Mouse (Mus musculus) midbrain, embryonic 15.5 days (tissue): ENCODE measurements around the gene Pcnx. TPM values are rescaled to one million over a fixed set of nuclear protein-coding genes. Genes with fewer than 3 reads are reported as not detected.

Experiments used
- ATAC-seq: fragments of 200-750 bp; cut with Nextera tagmentation; replicated peaks from 2 replicates; pipeline ENCODE4 v1.8.0; 2017; ENCODE audit warnings: moderate TSS enrichment
- H3K27ac ChIP-seq: fragments of 300-500 bp; sonication (generic); 2 replicates; pipeline ENCODE4 v1.5.1; 2015; ENCODE audit warnings: mild to moderate bottlenecking, inconsistent platforms
- H3K27me3 ChIP-seq: fragments of 300-500 bp; sonication (generic); replicated peaks from 2 replicates; pipeline ENCODE4 v1.6.1; 2015; ENCODE audit warnings: inconsistent platforms
- H3K36me3 ChIP-seq: fragments of 300-500 bp; sonication (generic); replicated peaks from 2 replicates; pipeline ENCODE4 v1.6.1; 2015; ENCODE audit warnings: inconsistent platforms
- H3K4me1 ChIP-seq: fragments of 300-500 bp; sonication (generic); 2 replicates; pipeline ENCODE4 v1.6.1; 2015; ENCODE audit warnings: inconsistent platforms
- H3K4me2 ChIP-seq: fragments of 300-500 bp; sonication (generic); 2 replicates; pipeline ENCODE4 v1.6.1; 2015; ENCODE audit warnings: inconsistent platforms, mild to moderate bottlenecking, moderate library complexity
- H3K4me3 ChIP-seq: fragments of 300-500 bp; sonication (generic); 2 replicates; pipeline ENCODE4 v1.5.1; 2015; ENCODE audit warnings: mild to moderate bottlenecking, inconsistent platforms
- H3K9ac ChIP-seq: fragments of 300-500 bp; sonication (generic); 2 replicates; pipeline ENCODE4 v1.6.1; 2015; ENCODE audit warnings: mild to moderate bottlenecking, inconsistent platforms
- H3K9me3 ChIP-seq: fragments of 300-500 bp; sonication (generic); 2 replicates; pipeline ENCODE4 v1.6.1; 2016; ENCODE audit warnings: inconsistent platforms
- WGBS: fragments of 180-500 bp; shearing (Covaris S2); methylation state at CpG from one replicate; pipeline ENCODE4 v1.1.7; 2015; ENCODE audit warnings: mixed read lengths; 5-methylcytosine and 5-hydroxymethylcytosine counted together
- polyA plus RNA-seq: library from polyadenylated mRNA; unstranded; fragments of >200 nt; fragmentation: Nextera tagmentation; extraction: Ambion mirVana; gene quantifications from 2 replicates; pipeline ENCODE4 v1.2.1, GENCODE M21; 2015

The Pcnx gene
- polyA plus RNA-seq, 1 experiment from 2014 or later, result 12.2 TPM

- no peaks in the 10 kb centered on the region for H3K36me3 ChIP-seq
- H3K9ac ChIP-seq, result no peak overlapping the region
- 79% methylated on average over 8 of the region's 8 CpGs for WGBS
Observed at GRCm38 (mm10) chr12:81836162-81836561, 23.7 kb upstream of the Pcnx start.

GRCm38 (mm10) chr12:81837463-81837862, 22.4 kb upstream of the Pcnx start:
- H3K4me3 ChIP-seq, result no peak overlapping the region
- 60% methylated on average over 5 of the region's 5 CpGs for WGBS
- ATAC-seq, result no peak
- no peak overlapping the region for H3K9ac ChIP-seq
- no peaks in the 10 kb centered on the region for H3K27me3 ChIP-seq
- no peaks in the 10 kb centered on the region for H3K9me3 ChIP-seq
- no peak overlapping the region for H3K4me2 ChIP-seq
- peaks cover 1% of the 10 kb centered on the region; the same call in 1 of the 2 replicates for H3K4me1 ChIP-seq
- H3K36me3 ChIP-seq, result no peaks in the 10 kb centered on the region
- no peak overlapping the region for H3K27ac ChIP-seq

More at GRCm38 (mm10) chr12:81836162-81836561, 23.7 kb upstream of the Pcnx start:
- Histone ChIP-seq H3K4me2 (no peak overlapping the region), H3K27ac (no peak overlapping the region), H3K4me1 (no peaks in the 10 kb centered on the region), H3K4me3 (no peak overlapping the region), H3K27me3 (no peaks in the 10 kb centered on the region), H3K9me3 (no peaks in the 10 kb centered on the region)
- ATAC-seq, result no peak

GRCm38 (mm10) chr12:81839663-81840062, 20.2 kb upstream of the Pcnx start:
- no peak overlapping the region for H3K9ac ChIP-seq
- ATAC-seq, result no peak
- no peak overlapping the region for H3K27ac ChIP-seq
- no peak overlapping the region for H3K4me3 ChIP-seq
- no peaks in the 10 kb centered on the region for H3K36me3 ChIP-seq
- H3K27me3 ChIP-seq, result no peaks in the 10 kb centered on the region
- no peak overlapping the region for H3K4me2 ChIP-seq
- peaks cover 14% of the 10 kb centered on the region for H3K4me1 ChIP-seq
- WGBS, result 96% methylated on average over 5 of the region's 5 CpGs
- H3K9me3 ChIP-seq, result no peaks in the 10 kb centered on the region

- Histone ChIP-seq H3K4me3 (no peak overlapping the region), H3K27ac (no peak overlapping the region), H3K27me3 (no peaks in the 10 kb centered on the region), H3K36me3 (no peaks in the 10 kb centered on the region), H3K9me3 (no peaks in the 10 kb centered on the region), H3K9ac (no peak overlapping the region), H3K4me2 (no peak overlapping the region), H3K4me1 (peaks cover 25% of the 10 kb centered on the region)
- no peak for ATAC-seq
- WGBS, result 90% methylated on average over 5 of the region's 5 CpGs
Observed at GRCm38 (mm10) chr12:81841046-81841445, 18.8 kb upstream of the Pcnx start.

- H3K4me1 ChIP-seq, result peaks cover 25% of the 10 kb centered on the region
- no peak overlapping the region for H3K4me2 ChIP-seq
- H3K27me3 ChIP-seq, result no peaks in the 10 kb centered on the region
- 79% methylated on average over 5 of the region's 5 CpGs for WGBS
- no peaks in the 10 kb centered on the region for H3K36me3 ChIP-seq
- H3K4me3 ChIP-seq, result no peak overlapping the region
- H3K9ac ChIP-seq, result no peak overlapping the region
- no peak for ATAC-seq
- H3K27ac ChIP-seq, result no peak overlapping the region
- H3K9me3 ChIP-seq, result no peaks in the 10 kb centered on the region
Observed at GRCm38 (mm10) chr12:81843501-81843900, 16.3 kb upstream of the Pcnx start.

GRCm38 (mm10) chr12:81844572-81844971, 15.3 kb upstream of the Pcnx start:
- no peak overlapping the region; the same call in 1 of the 2 replicates for H3K4me3 ChIP-seq
- H3K4me2 ChIP-seq, result peak overlapping the region; percentile 41
- WGBS, result 45% methylated on average over 13 of the region's 13 CpGs
- H3K27ac ChIP-seq, result no peak overlapping the region
- H3K4me1 ChIP-seq, result peaks cover 25% of the 10 kb centered on the region
- H3K36me3 ChIP-seq, result no peaks in the 10 kb centered on the region
- no peaks in the 10 kb centered on the region for H3K9me3 ChIP-seq
- ATAC-seq, result no peak
- no peaks in the 10 kb centered on the region for H3K27me3 ChIP-seq
- H3K9ac ChIP-seq, result no peak overlapping the region

- H3K4me3 ChIP-seq, result peak overlapping the region; percentile 7; the same call in 1 of the 2 replicates
- 5% methylated on average over 14 of the region's 14 CpGs for WGBS
- ATAC-seq, result peak; percentile 70
Observed at GRCm38 (mm10) chr12:81844981-81845380, 14.8 kb upstream of the Pcnx start.

GRCm38 (mm10) chr12:81849629-81850028, 10.2 kb upstream of the Pcnx start:
- Histone ChIP-seq H3K4me3 (no peak overlapping the region), H3K9ac (no peak overlapping the region), H3K36me3 (no peaks in the 10 kb centered on the region), H3K4me2 (no peak overlapping the region), H3K4me1 (peaks cover 12% of the 10 kb centered on the region), H3K27me3 (no peaks in the 10 kb centered on the region), H3K9me3 (no peaks in the 10 kb centered on the region), H3K27ac (no peak overlapping the region)
- 58% methylated on average over 8 of the region's 8 CpGs for WGBS
- no peak for ATAC-seq

More at GRCm38 (mm10) chr12:81844981-81845380, 14.8 kb upstream of the Pcnx start:
- Histone ChIP-seq H3K27ac (no peak overlapping the region), H3K4me1 (peaks cover 25% of the 10 kb centered on the region), H3K27me3 (no peaks in the 10 kb centered on the region), H3K4me2 (peak overlapping the region; percentile 41), H3K9me3 (no peaks in the 10 kb centered on the region), H3K9ac (no peak overlapping the region), H3K36me3 (no peaks in the 10 kb centered on the region)

GRCm38 (mm10) chr12:81852551-81852950, 7.3 kb upstream of the Pcnx start:
- Histone ChIP-seq H3K4me3 (no peak overlapping the region), H3K27me3 (no peaks in the 10 kb centered on the region; the same call in 1 of the 2 replicates), H3K36me3 (no peaks in the 10 kb centered on the region), H3K9ac (no peak overlapping the region), H3K27ac (no peak overlapping the region), H3K4me1 (no peaks in the 10 kb centered on the region), H3K9me3 (no peaks in the 10 kb centered on the region), H3K4me2 (no peak overlapping the region)
- WGBS, result 80% methylated on average over 2 of the region's 2 CpGs
- ATAC-seq, result no peak

- H3K27ac ChIP-seq, result no peak overlapping the region
- H3K9ac ChIP-seq, result no peak overlapping the region
- 0 out of 2 replicates have a peak, but pooled peaks cover under 1% of the 10 kb centered on the region for H3K4me1 ChIP-seq
- ATAC-seq, result no peak
- H3K36me3 ChIP-seq, result no peaks in the 10 kb centered on the region
- H3K9me3 ChIP-seq, result no peaks in the 10 kb centered on the region
- no peaks in the 10 kb centered on the region; the same call in 1 of the 2 replicates for H3K27me3 ChIP-seq
- no peak overlapping the region for H3K4me3 ChIP-seq
- 86% methylated on average over 14 of the region's 14 CpGs for WGBS
- H3K4me2 ChIP-seq, result no peak overlapping the region
Observed at GRCm38 (mm10) chr12:81852977-81853376, 6.8 kb upstream of the Pcnx start.

GRCm38 (mm10) chr12:81853543-81853942, 6.3 kb upstream of the Pcnx start:
- H3K4me3 ChIP-seq, result no peak overlapping the region
- H3K4me1 ChIP-seq, result 0 out of 2 replicates have a peak, but pooled peaks cover 2% of the 10 kb centered on the region
- WGBS, result 85% methylated on average over 9 of the region's 9 CpGs
- H3K36me3 ChIP-seq, result no peaks in the 10 kb centered on the region
- no peak overlapping the region for H3K9ac ChIP-seq
- no peak overlapping the region for H3K27ac ChIP-seq
- H3K4me2 ChIP-seq, result no peak overlapping the region
- no peaks in the 10 kb centered on the region; the same call in 1 of the 2 replicates for H3K27me3 ChIP-seq
- H3K9me3 ChIP-seq, result no peaks in the 10 kb centered on the region
- no peak for ATAC-seq

GRCm38 (mm10) chr12:81855031-81855430, 4.8 kb upstream of the Pcnx start:
- WGBS, result 83% methylated on average over 8 of the region's 8 CpGs
- Histone ChIP-seq H3K9me3 (no peaks in the 10 kb centered on the region), H3K4me3 (no peak overlapping the region), H3K4me2 (no peak overlapping the region), H3K4me1 (0 out of 2 replicates have a peak, but pooled peaks cover 2% of the 10 kb centered on the region), H3K36me3 (no peaks in the 10 kb centered on the region), H3K27me3 (no peaks in the 10 kb centered on the region; the same call in 1 of the 2 replicates), H3K9ac (no peak overlapping the region), H3K27ac (no peak overlapping the region)
- ATAC-seq, result no peak

- H3K27ac ChIP-seq, result no peak overlapping the region
- peaks cover 10% of the 10 kb centered on the region for H3K4me1 ChIP-seq
- no peaks in the 10 kb centered on the region; the same call in 1 of the 2 replicates for H3K27me3 ChIP-seq
- no peak overlapping the region for H3K4me3 ChIP-seq
- H3K9me3 ChIP-seq, result no peaks in the 10 kb centered on the region
- WGBS, result 59% methylated on average over 4 of the region's 4 CpGs
- ATAC-seq, result no peak
- H3K9ac ChIP-seq, result no peak overlapping the region
- H3K4me2 ChIP-seq, result no peak overlapping the region
- no peaks in the 10 kb centered on the region for H3K36me3 ChIP-seq
Observed at GRCm38 (mm10) chr12:81856696-81857095, 3.1 kb upstream of the Pcnx start.
